ENCODE assay signal across 9 mouse cellular contexts in the genomic region with DNA sequence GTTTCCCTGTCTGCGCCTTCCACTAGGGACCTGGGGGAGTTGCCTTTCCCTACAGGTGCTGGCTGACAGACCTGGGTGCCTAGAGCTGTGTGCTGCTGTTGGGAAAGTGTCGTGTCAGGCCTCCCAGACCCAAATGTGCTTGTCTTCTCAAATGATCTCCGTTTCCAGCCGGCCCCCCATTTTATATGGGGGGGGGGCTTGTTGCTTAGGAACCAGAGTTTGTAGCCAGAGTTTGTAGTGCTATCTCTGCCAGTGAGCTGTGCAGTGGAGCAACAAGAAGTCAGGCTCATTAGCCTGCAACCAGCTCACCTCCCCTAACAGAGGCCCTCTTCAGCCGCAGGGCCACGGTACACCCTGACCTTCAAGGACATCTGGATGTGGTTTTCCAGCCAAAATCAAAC.
DNase-seq lines count a peak whose midpoint lies in the region; ATAC-seq and TF ChIP-seq lines count a peak whose summit lies in the region.
"Had no signal": no experiment of that assay in that cellular context is flagged by ENCODE, and none has a peak within 500 bp of the region (broad histone marks: within the 10 kb centered on the region; RNA-seq: fewer than 3 reads in every experiment).

No protein-coding gene starts in this region.

- no peak overlapping the region for H3K4me3 ChIP-seq in left cerebral cortex, adult 2 months
- H3K4me3 ChIP-seq in embryonic facial prominence, embryonic 13.5 days, result no peak overlapping the region
- H3K4me3 ChIP-seq in kidney, embryonic 15.5 days (replicated peaks), result no peak overlapping the region
- no peak overlapping the region for H3K4me3 ChIP-seq in neural tube, embryonic 14.5 days (ENCODE audit: low read depth, low read length)
- H3K4me3 ChIP-seq: neural tube, embryonic 13.5 days had no signal

- peak; percentile 6; the same call in 1 of the 2 replicates for ATAC-seq in embryonic facial prominence, embryonic 13.5 days (ENCODE audit: insufficient number of reproducible peaks, insufficient read depth, low FRiP score, low TSS enrichment, low read depth)
- ATAC-seq in kidney, embryonic 15.5 days (replicated peaks; ENCODE audit: low FRiP score), result peak; percentile 80
- peak; percentile 61 for ATAC-seq in neural tube, embryonic 14.5 days (ENCODE audit: low read depth)

- no peaks in the 10 kb centered on the region for H3K27me3 ChIP-seq in embryonic facial prominence, embryonic 13.5 days
- no peaks in the 10 kb centered on the region for H3K27me3 ChIP-seq in kidney, embryonic 15.5 days
- no peaks in the 10 kb centered on the region for H3K27me3 ChIP-seq in neural tube, embryonic 14.5 days (ENCODE audit: control insufficient read depth, insufficient read depth, low read length)
- H3K27me3 ChIP-seq: neural tube, embryonic 13.5 days had no signal

- peak overlapping the region; percentile 61 for H3K27ac ChIP-seq in left cerebral cortex, adult 2 months
- peak overlapping the region; percentile 74 for H3K27ac ChIP-seq in embryonic facial prominence, embryonic 13.5 days
- H3K27ac ChIP-seq in kidney, embryonic 15.5 days, result peak overlapping the region; percentile 80
- H3K27ac ChIP-seq in neural tube, embryonic 14.5 days (ENCODE audit: low read depth, low read length), result no peak overlapping the region

- WGBS in embryonic facial prominence, embryonic 13.5 days, result 34% methylated on average over 6 of the region's 6 CpGs
- WGBS in kidney, embryonic 15.5 days, result 25% methylated on average over 6 of the region's 6 CpGs
- 73% methylated on average over 6 of the region's 6 CpGs for WGBS in neural tube, embryonic 14.5 days

- peaks cover 48% of the 10 kb centered on the region for H3K4me1 ChIP-seq in embryonic facial prominence, embryonic 13.5 days
- H3K4me1 ChIP-seq in kidney, embryonic 15.5 days, result peaks cover 41% of the 10 kb centered on the region
- no peaks in the 10 kb centered on the region for H3K4me1 ChIP-seq in neural tube, embryonic 14.5 days (ENCODE audit: control insufficient read depth, insufficient read depth, low read length)

- intact Hi-C loops in left cerebral cortex, adult 2 months (cut with DNase I), result no loop called here

- no peak overlapping the region for H3K4me2 ChIP-seq in embryonic facial prominence, embryonic 13.5 days
- H3K4me2 ChIP-seq in kidney, embryonic 15.5 days, result no peak overlapping the region
- no peak overlapping the region for H3K4me2 ChIP-seq in neural tube, embryonic 14.5 days (ENCODE audit: low read depth, low read length)
- H3K4me2 ChIP-seq: neural tube, embryonic 13.5 days had no signal

- no peak for TF ChIP-seq CTCF in left cerebral cortex, adult 2 months (IDR thresholded peaks at IDR 0.05)

- DNase-seq in left cerebral cortex, adult 2 months (ENCODE audit: extremely low spot score in 1 of 2, low spot score in 2 of 2), result no peak
- no peak for DNase-seq in left cerebral cortex, adult 11 months (ENCODE audit: low spot score)
- no peak for DNase-seq in thymus, postnatal 4 days
- no peak for DNase-seq in cerebellum, adult 9-11 months
- no peak for DNase-seq in urinary bladder, adult 2 months (ENCODE audit: low spot score)

- no peak overlapping the region for H3K9ac ChIP-seq in embryonic facial prominence, embryonic 13.5 days
- no peak overlapping the region for H3K9ac ChIP-seq in kidney, embryonic 15.5 days
- no peak overlapping the region for H3K9ac ChIP-seq in neural tube, embryonic 14.5 days (replicated peaks; ENCODE audit: low read depth, low read length)
- H3K9ac ChIP-seq: neural tube, embryonic 13.5 days had no signal

- no peaks in the 10 kb centered on the region for H3K9me3 ChIP-seq in embryonic facial prominence, embryonic 13.5 days
- no peaks in the 10 kb centered on the region for H3K9me3 ChIP-seq in kidney, embryonic 15.5 days (replicated peaks)
- H3K9me3 ChIP-seq in neural tube, embryonic 14.5 days (ENCODE audit: control insufficient read depth, low read length), result no peaks in the 10 kb centered on the region
- H3K9me3 ChIP-seq: neural tube, embryonic 13.5 days had no signal

- H3K36me3 ChIP-seq in embryonic facial prominence, embryonic 13.5 days, result peaks cover 49% of the 10 kb centered on the region
- H3K36me3 ChIP-seq in kidney, embryonic 15.5 days, result peaks cover 49% of the 10 kb centered on the region
- H3K36me3 ChIP-seq in neural tube, embryonic 14.5 days (ENCODE audit: control insufficient read depth, insufficient read depth, low read length), result peaks cover 13% of the 10 kb centered on the region

Comparison
In these comparisons a context has a peak if more than half of its experiments do, and no peak if none do; other contexts are left out.
1. ATAC-seq: peak in every context shown above with its lines; median percentile 80 in kidney, embryonic 15.5 days; 61 in neural tube, embryonic 14.5 days; 6 in embryonic facial prominence, embryonic 13.5 days.